Mouse (Mus musculus): ENCODE measurements around the gene Pigp.

The Pigp gene

DNA sequence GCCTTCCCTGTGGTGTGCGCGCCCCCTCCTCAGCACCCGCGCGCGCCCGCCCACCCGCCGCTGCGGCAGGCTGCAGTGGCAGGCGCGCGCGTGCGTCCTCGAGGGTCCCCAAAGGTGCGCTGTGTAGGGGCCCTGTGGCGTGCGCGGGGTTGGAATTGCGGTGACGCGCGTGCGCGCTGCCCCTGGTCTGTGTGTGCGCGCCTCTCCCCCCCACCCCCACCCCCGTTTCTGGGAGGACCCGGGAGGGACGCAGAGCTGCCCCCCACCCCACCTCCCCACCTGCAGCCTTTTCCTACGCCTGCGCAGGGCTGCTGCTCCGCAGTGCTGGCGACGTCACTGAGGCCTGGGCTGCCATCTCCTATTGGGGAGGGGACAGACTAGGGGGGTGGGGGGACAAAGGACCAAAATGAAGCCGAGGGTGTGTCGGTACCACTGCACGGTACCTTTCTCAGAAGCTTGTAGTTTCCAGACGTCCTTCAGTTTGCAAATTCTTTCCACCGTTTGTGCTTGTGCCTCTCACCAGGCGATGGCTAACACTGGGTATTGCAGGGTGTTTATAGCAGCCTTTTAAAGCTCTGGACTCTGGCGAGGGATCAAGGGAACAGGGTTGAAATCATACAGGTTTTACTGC, at the start of gene Pigp:
TSS of gene Pigp (minus strand) at position 542 of the 631 bp plus-strand sequence.
- DNase-seq (ENCODE audit: extremely low read depth, low read depth) = peak; percentile 66

DNA sequence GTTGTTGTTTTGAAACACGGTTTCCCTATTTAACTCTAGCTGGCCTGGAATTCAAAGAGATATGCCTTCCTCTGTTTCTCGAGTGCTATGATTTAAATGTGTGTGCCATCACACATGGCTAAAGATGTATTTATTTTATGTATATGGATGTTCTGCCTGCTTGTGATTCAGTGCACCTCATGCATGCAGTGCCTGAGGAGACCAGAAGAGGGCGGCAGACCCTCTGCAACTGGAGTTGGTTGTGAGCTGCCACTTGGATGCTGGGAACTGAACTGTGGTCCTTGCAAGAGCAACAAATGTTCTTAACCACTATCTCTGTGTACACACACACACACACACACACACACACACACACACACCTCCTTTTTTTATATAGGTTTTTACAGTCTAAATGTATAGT, 48.9 kb upstream of the Pigp start:
- DNase-seq (ENCODE audit: extremely low read depth, low read depth) = no peak

DNA sequence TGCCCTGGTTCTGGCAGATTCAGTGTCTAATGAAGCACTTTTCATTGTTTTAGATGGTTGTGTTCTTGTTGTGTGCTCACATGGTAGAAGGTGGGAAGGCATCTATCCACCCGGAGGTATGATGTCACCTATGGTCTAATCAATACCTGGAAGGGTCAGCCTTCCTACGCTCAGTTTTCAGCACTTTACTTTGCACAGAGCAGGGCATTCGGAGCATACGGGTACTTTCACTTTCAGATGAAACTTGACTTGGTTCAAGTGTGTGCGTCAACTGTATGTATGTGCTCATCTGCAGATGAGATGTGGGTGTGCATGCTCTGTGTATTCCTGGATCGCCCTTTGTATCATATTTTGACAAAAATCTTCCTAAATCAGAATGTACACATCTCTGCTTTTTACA, 42.5 kb upstream of the Pigp start:
- no peak for DNase-seq (ENCODE audit: extremely low read depth, low read depth)

DNA sequence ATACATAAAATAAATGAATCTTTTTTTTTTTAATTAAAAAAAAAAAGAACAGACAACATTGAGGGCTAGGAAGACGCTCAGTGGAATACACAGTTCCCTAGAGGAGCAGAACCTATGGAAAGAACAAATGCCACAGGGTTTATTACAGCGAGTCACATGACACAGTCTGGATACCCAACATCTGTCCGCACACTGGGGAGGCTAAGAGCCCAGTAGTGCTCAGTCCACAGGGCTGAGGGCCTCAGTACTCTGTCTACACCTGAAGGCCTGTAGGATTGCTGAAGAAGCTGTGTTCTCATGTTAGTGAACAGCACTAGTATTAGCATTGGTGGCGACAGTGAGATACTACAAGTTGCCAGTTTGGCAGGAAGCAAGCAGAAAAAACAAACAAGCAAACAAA, 41.1 kb upstream of the Pigp start:
- DNase-seq (ENCODE audit: extremely low read depth, low read depth) = no peak

DNA sequence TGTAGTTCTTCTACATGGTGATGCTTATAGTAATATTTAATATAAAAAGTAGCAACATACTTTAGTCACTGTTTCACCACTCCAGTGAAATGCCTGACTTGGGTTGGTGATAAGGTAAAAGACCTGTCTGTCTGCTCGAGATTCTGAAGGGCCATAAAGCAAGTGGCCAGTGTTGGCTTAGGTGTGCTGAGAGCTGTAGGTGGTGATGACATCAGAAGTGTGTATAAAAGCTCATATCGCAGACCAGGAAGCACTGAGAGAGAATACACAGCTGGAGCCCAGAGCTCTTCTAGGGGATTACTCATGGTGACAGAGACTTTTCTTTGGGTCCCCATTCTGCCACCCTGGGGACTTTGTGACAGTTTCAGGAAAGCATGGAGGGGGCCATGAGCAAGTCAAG, 40.6 kb upstream of the Pigp start:
- no peak for DNase-seq (ENCODE audit: extremely low read depth, low read depth)

DNA sequence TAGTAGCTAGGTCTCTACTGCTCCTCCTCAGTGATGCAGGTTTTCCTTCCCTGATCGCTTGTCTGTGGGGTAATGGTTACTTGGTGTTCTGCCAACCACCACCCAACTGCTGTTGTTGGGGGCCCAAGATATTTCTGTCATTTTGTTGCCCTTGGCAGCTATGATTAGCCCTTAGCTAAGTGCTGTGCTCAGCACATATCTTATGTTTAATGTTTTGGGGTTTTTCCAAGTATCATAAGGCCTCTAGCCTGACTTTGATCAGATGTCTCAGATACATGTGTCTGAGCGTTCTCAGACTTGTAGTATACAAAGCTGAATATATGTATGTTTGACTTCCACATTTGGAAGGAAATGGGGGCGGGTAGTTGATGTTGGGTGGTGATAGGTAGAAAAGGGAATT, 39.6 kb upstream of the Pigp start:
- DNase-seq (ENCODE audit: extremely low read depth, low read depth) = peak; percentile 41

DNA sequence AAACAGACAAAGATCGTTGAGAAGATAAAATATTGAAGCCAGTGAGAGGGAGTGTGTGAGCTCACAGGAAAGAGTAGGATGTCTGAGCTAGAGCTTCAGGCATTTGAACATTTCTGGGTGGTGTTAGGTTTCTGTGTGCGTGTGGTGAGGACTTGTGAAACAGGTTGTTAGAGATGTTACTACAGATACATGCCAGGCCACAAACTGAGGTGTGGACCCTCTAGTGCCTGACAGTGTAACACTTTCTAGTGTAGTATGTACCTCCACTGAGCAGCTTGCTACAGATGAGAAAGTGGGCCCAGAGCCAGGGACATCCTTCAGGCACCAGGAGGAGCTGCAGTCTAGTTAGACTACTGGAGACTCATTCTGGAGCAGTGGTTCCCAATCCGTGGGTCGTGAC, 30.5 kb upstream of the Pigp start:
- no peak for DNase-seq (ENCODE audit: extremely low read depth, low read depth)

DNA sequence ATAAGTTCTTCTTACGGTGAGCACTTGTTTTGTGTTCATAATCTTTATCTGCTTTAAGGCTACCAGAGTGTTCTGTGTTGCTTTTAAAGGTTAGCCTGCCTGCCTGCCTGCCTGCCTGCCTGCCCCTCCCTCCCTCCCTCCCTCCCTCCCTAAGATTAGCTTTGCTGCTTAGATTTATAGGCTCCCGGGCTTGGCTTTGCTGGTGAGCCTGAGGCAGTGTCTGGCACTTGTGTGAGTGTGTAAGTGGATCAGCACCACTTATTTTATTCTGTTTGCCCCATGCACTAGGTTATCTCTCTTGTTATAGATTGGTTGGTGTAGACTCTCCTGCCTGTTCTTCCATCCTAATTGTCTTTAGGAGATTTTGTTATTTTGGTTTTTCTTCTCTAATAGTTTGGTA, 30.0 kb upstream of the Pigp start:
- no peak for DNase-seq (ENCODE audit: extremely low read depth, low read depth)

DNA sequence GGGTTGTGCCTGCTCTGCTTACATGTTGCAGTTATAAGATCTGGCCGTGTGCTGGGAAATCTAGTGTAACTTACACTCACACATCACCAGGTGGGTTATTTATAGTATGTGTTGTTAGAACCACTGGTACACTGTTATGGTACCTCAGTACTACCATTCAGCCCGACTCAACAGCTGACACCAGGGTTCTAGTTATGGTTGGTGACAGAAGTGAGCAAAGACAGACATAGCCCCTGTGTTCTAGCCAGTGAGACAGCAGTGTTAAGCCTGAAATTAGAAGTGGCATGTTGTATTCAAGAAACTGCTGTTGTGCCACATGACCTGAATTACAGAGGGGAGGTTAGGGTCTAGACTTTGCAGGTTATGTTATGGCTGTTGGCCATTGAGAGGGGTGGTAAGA, 27.5 kb upstream of the Pigp start:
- no peak for DNase-seq (ENCODE audit: extremely low read depth, low read depth)

DNA sequence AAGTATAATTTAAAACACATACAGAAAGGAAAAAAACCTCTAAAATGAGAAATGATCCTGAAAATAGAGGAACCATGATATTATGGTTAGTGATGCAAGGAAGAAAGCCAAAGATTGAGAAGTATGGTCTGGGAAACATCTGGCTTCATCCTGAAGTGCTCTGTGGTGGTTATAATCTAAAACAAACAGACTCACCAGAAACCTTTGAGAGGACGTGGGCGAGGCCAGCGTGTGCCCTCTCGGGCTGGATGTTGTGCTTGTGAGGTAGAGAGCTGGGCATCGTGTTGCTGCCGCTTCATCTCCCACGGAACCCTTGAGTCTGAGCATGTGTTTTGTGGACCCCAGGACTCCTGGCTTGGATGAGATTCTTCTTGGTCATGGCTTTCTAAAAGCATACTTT, 25.0 kb upstream of the Pigp start:
- DNase-seq (ENCODE audit: extremely low read depth, low read depth) = no peak

DNA sequence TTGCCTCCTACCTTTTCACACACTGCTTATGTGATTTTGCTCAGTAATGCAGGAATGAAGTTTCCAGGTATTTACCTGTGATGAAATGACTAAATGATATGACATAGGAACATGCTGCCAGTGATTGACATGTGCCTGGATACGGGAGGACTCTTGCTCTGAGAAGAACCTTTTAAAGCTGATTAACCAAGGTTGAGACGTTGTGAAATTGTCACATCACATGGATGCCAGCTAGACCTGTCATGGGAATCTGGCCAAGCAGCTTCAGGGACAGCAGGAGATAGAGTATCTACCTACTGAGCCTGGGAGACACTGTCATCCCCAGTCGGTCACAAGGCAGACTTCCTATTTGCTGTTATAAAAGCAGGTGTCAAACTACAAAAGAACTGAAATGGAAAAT, 23.4 kb upstream of the Pigp start:
- DNase-seq (ENCODE audit: extremely low read depth, low read depth) = no peak

DNA sequence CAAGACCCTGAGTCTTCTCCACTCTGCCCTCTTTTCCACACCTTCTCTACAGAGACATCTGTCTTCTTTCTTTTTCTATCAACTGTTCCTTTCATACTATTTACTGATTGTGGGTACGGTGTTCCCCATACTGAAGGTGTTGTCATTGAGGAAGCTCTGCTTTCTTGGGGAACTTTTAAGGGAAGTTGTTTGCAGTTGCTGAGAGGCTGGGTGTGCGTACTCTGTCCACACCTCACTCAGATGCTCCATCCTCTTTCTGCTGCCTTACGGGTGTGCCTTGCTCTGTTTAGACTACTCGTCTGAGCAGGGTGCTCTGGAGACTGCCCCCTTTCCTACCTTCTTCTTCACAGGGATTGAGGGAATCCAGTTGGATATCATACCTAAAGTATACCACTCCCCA, 20.7 kb upstream of the Pigp start:
- DNase-seq (ENCODE audit: extremely low read depth, low read depth) = no peak

DNA sequence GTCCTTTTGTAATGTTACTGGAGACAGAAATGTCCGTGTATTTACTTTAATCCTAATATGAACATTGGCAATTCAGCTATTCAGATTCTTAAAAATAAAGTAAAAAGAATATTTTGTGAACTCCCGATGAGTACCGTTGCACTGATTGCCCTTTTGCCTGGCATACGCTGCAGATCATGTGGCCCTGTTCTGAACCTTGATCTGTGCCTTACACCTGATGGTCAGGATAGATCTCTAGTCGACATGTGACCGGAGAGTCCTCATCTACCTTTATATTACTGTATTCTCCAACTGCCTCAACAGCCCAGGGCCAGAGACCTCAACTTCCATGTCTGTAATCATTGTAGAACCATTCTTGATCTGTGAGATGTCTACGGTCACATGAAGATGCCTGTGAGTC, 16.0 kb upstream of the Pigp start:
- DNase-seq (ENCODE audit: extremely low read depth, low read depth) = no peak

DNA sequence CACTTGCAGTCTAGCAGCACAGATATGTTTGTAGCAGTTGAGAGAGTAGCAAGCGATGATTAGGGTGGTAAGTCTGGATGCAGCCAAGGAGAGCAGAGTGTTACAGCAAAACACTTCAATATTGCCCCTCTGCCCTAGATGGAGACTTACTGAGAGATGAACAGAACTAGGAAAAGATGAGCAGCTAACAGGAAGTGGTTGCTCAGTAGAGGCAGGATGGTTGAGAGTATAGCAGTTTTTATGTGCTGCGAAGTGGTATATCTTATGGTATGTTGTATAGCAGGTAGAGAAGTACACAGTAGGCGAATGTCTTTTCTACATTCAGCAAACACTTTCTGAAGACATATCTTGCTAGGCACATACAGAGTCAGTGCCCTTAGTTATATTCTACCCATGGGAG, 11.6 kb upstream of the Pigp start:
- no peak for DNase-seq (ENCODE audit: extremely low read depth, low read depth)

DNA sequence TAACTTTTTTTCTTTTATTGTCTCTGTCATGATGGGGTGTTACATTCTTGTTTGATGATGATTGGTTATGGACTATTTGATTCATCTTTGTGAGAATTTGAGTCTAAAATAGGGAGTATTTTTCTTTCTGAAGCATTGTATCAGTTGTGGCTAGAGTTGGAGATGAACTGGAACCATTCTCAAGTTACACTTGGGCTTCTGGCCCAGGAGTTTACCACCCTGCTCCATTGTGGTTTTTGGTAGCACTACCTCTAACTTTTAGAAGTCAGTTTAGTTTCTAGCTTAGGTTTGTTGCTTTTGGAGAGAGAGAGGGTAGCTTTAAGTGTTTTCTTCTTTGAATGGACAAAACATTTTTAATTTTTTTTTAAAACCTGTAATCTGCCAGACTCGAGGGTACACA, 7.7 kb upstream of the Pigp start:
- DNase-seq (ENCODE audit: extremely low read depth, low read depth) = no peak

DNA sequence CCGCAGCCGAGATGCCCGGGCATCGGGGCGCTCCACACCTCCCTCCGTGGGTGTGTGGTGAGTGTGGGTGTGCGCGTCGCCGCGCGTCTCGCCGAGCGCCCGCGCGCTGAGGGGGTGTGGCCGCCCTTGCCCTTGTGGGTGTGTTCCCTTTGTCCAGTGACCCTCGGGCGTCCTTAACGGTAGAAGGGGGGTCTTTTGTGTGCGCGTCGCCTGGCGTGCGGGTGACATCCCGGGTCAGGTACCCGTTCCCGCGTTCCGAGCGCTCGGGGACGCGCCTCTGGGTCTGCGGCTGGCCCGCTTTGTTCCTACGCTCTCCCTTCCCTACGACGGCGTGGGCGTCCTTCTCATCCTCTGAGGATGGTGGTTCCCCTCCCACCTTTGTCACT, 734 bp downstream of the Pigp start:
- peak; percentile 41 for DNase-seq (ENCODE audit: extremely low read depth, low read depth)

DNA sequence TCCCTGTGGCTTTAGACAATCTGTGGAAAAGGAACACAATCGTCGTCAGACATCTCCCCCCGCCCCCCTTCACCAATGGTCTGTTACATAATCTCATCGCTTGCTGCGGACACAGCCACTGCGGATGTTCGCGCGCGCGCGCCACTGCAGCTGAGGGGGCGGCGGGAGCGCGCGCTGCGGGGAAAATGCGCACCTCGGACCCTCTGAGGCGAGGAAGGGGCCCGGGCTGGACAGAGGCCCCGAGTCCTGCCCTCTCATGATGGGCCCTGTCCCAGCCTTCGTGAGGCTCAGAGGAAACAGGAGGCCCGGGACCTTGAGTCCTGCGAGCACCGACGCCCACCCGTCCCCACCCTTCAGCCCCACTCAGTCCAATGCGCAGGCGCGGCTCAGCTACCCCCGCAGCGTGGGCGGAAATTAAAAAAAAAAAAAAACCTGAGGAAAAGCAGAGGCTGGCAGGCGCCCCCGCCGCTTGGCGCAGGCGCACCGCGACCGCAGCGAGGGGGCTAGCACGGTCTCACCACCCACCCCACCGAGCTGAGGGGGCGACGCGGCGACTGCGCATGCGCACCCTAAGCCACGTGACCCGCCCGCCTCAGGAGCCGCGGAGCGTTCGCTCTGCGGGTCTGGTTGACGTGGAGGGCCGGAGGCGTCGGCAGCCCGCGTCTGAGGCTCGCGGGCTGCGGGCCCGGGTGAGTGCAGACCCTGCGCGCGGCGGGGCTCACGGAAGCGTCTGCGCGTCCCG, 1.3 kb downstream of the Pigp start, which contains the start of gene Ttc3:
TSS of gene Ttc3 (plus strand) at position 446 of the 742 bp plus-strand sequence.
- peak; percentile 51 for DNase-seq (ENCODE audit: extremely low read depth, low read depth)

DNA sequence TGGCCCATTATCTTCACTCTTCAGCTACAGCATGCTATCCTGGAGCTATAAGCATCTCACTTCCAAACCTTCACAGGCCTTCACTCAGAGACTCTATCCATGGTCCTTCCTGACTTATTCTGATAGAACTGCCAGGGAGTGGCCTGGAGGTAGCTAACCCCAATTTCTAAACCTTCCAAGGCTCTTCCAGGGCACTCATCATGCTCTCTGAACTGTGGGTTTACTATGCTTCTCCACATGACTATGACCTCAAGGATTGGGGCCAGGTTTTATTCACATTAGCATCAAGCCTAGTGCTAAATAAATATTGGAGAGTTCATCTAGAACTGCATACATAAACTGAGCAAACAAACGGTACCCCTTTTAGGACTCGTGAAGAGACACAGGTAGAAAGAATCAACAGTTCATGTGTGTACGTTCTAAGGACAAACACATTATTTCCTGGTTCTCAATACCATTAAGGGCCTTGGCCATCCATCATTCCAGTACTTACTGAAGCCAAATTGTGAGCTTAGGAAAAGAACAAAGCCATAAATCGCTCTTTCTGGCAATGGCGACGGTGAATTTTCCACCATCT, 2.0 kb downstream of the Pigp start:
- DNase-seq (ENCODE audit: extremely low read depth, low read depth) = no peak

DNA sequence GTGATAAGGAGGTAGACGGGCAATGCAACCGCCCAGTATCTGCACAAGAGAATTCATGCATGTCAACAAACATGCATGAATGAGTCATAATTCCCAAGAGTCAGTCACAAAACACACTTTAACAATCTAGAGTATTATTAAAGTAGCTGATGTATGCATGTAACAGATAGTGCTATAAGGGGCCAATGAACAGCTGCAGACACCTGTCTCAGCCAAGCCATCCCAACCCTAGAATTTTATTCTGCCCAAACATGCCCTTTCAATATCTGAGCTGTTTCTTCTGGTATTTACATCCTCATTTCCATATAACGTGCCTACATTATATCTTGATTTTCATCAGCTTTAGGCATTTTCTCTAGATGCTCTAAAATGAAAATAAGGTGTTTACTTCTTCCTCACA, 6.2 kb downstream of the Pigp start:
- DNase-seq (ENCODE audit: extremely low read depth, low read depth) = no peak

DNA sequence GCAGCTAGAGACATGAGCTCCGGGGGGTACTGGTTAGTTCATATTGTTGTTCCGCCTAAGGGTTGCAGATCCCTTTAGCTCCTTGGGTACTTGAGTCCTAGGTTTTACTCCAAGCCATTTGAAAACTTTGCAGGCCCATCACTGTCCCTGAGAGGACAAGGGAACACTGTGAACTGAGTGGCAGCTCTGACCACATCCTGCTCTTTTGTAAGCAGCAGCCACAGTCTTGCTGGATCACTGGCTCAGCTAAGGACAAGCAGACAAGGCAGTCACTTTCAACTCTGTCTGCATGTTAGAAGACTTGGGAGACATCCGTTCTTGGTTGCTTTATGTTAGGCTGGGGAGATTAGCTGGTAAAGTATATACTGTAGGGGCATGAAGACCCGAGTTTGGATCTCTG, 7.8 kb downstream of the Pigp start:
- DNase-seq (ENCODE audit: extremely low read depth, low read depth) = no peak

DNA sequence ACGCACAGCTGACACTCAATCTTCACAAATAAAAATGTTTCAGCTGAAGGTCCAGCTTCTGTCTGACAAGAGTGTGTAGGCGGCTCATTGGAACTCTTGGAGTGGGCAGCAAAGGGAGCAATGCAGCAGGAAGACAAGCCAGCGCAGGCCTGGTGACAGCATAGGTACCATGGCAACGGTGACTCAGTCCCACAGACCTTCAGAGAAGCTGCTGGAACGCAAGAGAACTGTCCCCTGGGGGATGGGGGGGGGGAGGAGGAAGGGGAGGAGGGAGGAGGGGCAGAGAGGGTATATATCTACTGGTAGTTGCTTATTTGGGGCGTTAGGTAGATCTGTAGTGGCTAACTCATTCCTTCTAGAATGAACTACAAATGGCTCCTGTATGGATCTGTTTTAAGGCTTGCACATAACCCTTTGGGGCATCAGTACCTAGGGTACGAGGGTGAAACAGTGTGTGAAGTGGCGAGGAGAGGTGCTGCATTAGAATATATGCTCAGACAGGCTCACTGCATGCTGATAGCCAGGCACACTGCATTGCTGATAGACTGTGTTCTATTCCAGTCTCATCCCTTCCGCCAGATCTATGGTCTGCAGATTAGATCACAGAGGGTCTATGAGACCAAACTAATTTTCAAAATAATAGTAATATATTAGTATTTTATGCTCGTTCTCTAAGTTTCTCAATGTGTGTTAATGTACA, 9.3 kb downstream of the Pigp start:
- no peak for DNase-seq (ENCODE audit: extremely low read depth, low read depth)

DNA sequence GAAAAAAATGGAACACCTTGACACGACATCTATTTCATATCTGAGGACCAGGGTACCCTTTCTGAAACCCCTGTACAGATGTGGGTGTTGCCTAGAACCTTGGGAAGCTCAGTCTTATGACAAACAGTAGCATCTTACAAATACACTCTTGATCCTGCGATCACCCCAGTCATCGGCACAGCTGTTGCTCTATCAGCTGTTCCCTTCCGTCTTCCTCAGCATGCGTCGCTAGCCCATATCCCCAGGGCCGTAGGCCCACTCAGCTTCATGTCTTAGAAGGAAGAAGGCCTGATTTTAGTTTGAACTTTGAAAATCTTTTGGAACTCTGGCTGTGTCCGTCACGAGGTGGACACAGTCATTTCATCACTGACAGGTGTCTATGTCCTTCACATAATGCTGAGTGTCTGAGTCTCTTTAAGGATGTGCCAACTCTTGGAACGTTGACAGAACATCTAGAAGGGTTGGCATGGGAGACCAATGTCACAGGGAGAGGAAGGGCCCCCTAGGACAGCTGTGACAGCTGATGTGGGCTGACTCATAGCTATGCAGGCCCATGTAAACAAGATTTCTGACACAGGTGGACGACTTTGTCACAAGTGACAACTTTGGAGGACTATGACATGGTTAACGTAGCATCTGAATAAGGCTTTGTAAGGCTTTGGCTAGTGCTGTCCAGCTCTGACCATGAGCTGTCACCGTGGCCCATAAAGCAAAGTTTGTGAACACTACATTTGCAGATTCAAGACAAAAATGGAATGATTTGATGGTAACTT, 10.9 kb downstream of the Pigp start:
- DNase-seq (ENCODE audit: extremely low read depth, low read depth) = no peak
